18 mouse cellular contexts compared by ENCODE assay signal in the genomic region with DNA sequence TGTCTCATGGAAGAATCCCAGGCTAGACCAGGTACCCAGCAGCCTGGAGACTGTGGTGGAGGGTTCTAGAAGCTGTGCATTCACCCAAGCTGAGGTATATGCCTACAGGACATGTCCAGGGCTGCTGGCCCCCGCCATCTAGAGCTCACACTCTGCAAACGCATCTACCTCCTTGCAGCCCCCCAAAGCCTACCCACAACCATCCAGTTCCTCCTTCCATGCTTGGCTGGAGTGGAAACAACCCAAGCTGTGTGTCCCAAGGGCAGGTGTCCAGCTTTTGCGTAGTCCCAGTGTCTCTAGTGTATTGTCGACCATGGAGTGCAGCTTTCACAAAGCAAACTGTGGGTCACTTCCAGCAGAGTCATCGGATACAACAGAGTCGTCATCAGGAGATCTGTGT. TPM values are rescaled to one million over a fixed set of nuclear protein-coding genes. Genes with fewer than 3 reads are reported as not detected.
"Had no signal": no experiment of that assay in that cellular context is flagged by ENCODE, and none has a peak within 500 bp of the region (broad histone marks: within the 10 kb centered on the region; RNA-seq: fewer than 3 reads in every experiment).

No protein-coding gene starts in this region.

- H3K9me3 ChIP-seq: midbrain, embryonic 12.5 days; neural tube, embryonic 13.5 days; neural tube, embryonic 15.5 days had no signal

- H3K9ac ChIP-seq: lung, embryonic 14.5 days; midbrain, embryonic 12.5 days; neural tube, embryonic 13.5 days; neural tube, embryonic 15.5 days had no signal

- H3K27ac ChIP-seq: midbrain, embryonic 12.5 days; neural tube, embryonic 13.5 days; neural tube, embryonic 15.5 days had no signal

- DNase-seq: lung, adult 18-20 months; lung, embryonic 14.5 days; lung, postnatal 10 days; midbrain, embryonic 14.5 days; retina, postnatal 1 day; right cerebral cortex, adult 18-20 months; right cerebral cortex, postnatal 25 days; right cerebral cortex, postnatal 4 days; spleen, adult 18-20 months; thymus, adult 18-20 months; thymus, postnatal 14 days had no signal

- H3K36me3 ChIP-seq: midbrain, embryonic 12.5 days; neural tube, embryonic 13.5 days; neural tube, embryonic 15.5 days had no signal

- H3K4me2 ChIP-seq: lung, embryonic 14.5 days; midbrain, embryonic 12.5 days; neural tube, embryonic 13.5 days; neural tube, embryonic 15.5 days had no signal

- H3K4me3 ChIP-seq: midbrain, embryonic 12.5 days; myocyte; neural tube, embryonic 13.5 days; neural tube, embryonic 15.5 days had no signal

- ATAC-seq: midbrain, embryonic 16.5 days had no signal

RNA-seq across cellular contexts. Expression of a gene that starts 30.0 kb away (rescaled TPM):
- polyA plus RNA-seq: liver, embryonic 16.5 days; myocyte; small intestine, adult 2 months had no signal
